Mouse (Mus musculus): ENCODE data around the gene Ercc8. TPM values are rescaled to one million over a fixed set of nuclear protein-coding genes. Genes with fewer than 3 reads are reported as not detected.

The Ercc8 gene
- polyA plus RNA-seq, 1 experiment from 2014 or later, result 32.0 TPM

DNA sequence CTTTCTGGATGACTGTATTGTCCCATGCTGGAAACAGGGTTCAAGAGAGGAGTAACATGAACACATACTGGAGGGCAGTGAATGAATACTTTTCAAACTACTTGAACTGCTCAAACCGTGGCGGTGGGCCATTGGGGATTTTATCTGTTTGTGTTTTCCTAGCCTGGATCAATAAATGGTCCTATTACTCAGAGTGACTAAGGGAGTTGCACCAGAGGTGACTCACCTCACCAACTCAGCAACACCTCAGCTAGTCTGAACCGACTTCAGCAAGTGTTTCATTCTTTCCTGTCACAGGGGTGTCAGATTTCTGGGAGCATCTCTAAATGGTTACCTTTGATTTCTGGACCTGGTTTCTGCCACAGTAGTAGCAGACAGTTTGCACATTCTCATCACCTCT is 70.7 kb downstream of the Ercc8 start:
- Histone ChIP-seq H3K9ac (ENCODE audit: low read depth, low read length) (no peak overlapping the region), H3K27me3 (ENCODE audit: control insufficient read depth, insufficient read depth, low read depth, low read length) (no peaks in the 10 kb centered on the region), H3K27ac (ENCODE audit: low read length) (no peak overlapping the region), H3K4me2 (ENCODE audit: low read length) (no peak overlapping the region), H3K9me3 (replicated peaks; ENCODE audit: control insufficient read depth, low read length, poor library complexity, severe bottlenecking) (no peaks in the 10 kb centered on the region), H3K36me3 (ENCODE audit: control insufficient read depth, insufficient read depth, low read length) (no peaks in the 10 kb centered on the region), H3K4me3 (ENCODE audit: low read depth, low read length) (no peak overlapping the region), H3K4me1 (ENCODE audit: control insufficient read depth, insufficient read depth, low read length) (no peaks in the 10 kb centered on the region)
- no peak for ATAC-seq
- 76% methylated on average over 3 of the region's 3 CpGs for WGBS

DNA sequence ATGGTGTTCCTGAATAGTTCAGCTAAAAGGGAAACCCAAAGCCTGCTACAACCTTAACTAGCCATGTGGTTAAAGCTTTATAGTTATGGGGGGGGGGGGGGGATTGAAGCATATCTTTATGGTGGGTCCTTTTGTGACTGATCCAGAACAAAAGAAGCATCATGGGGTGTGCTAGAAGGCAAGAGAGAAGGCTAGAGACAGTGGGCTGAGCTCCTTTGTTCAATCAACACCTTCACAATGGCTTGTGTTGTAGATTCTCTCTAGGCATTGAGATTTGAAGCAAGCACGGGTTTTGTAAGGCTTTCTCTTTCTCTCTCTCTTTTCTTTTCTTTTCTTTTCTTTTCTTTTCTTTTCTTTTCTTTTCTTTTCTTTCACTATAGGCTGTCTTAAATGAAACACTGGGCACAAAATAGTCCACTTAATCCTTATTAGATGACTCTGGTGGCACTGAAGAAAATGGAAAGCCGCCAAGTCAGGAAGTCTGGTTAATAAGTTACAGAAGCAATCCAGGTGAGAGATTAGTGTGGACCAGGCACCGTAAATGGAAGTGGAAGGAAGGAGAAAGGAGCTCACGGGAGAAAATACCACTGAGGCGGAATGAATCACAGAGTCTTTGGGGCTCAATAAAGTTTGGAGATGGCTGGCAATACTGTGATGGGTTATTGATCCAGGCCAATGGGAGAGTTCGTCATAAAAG is 71.3 kb downstream of the Ercc8 start:
- Histone ChIP-seq H3K36me3 (ENCODE audit: control insufficient read depth, insufficient read depth, low read length) (no peaks in the 10 kb centered on the region), H3K4me1 (ENCODE audit: control insufficient read depth, insufficient read depth, low read length) (no peaks in the 10 kb centered on the region), H3K9me3 (replicated peaks; ENCODE audit: control insufficient read depth, low read length, poor library complexity, severe bottlenecking) (no peaks in the 10 kb centered on the region), H3K27me3 (ENCODE audit: control insufficient read depth, insufficient read depth, low read depth, low read length) (no peaks in the 10 kb centered on the region), H3K4me2 (ENCODE audit: low read length) (no peak overlapping the region), H3K27ac (ENCODE audit: low read length) (no peak overlapping the region), H3K9ac (ENCODE audit: low read depth, low read length) (no peak overlapping the region), H3K4me3 (ENCODE audit: low read depth, low read length) (no peak overlapping the region)
- 68% methylated on average over 6 of the region's 6 CpGs for WGBS
- no peak for ATAC-seq

DNA sequence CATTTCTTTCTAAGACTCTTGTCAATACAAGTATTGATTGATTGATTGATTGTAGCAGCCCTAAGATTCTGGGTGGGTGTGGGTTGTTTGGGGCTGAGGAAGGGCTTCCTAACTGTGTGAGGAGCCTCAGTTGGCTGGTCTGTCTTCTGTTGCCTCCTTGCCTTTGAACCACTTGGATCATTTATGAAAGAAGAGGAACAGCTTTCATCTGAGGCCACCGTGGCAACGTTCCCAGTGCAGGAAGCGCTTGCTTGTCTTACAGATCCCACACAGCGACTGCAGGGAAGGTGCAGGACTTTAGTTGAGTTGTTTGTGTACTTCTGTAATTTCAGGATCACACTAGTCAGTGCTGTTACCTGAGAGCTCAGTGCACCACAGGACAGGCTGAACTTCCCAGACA is 81.5 kb downstream of the Ercc8 start:
- Histone ChIP-seq H3K27ac (ENCODE audit: low read length) (no peak overlapping the region), H3K27me3 (ENCODE audit: control insufficient read depth, insufficient read depth, low read depth, low read length) (no peaks in the 10 kb centered on the region), H3K9me3 (replicated peaks; ENCODE audit: control insufficient read depth, low read length, poor library complexity, severe bottlenecking) (no peaks in the 10 kb centered on the region), H3K36me3 (ENCODE audit: control insufficient read depth, insufficient read depth, low read length) (no peaks in the 10 kb centered on the region), H3K4me3 (ENCODE audit: low read depth, low read length) (no peak overlapping the region), H3K4me2 (ENCODE audit: low read length) (no peak overlapping the region), H3K4me1 (ENCODE audit: control insufficient read depth, insufficient read depth, low read length) (no peaks in the 10 kb centered on the region; the same call in 1 of the 2 replicates), H3K9ac (ENCODE audit: low read depth, low read length) (no peak overlapping the region)
- 83% methylated on average over 4 of the region's 4 CpGs for WGBS
- no peak for ATAC-seq

DNA sequence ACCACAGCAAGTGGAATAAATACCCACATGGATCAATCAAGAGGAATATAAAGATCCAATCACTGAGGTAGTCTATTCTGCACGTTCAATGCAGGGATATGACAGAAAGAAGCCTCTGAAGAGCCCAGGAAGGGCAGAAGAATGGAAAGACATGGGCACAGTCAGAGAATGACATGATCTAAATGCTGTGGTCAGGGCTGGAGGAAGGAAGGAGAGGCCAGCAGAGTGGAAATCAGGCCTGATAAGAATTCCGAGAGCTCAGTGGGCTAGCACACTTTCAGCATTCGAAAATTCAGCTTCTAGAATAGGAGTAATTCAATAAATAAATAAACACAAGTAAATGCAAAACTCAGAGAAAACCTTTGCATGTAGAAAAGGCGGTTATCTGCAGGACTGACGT is 83.2 kb downstream of the Ercc8 start:
- no peak for ATAC-seq
- WGBS, result 89% methylated on average over 5 of the region's 5 CpGs
- no peak overlapping the region for H3K4me2 ChIP-seq (ENCODE audit: low read length)
- no peak overlapping the region for H3K27ac ChIP-seq (ENCODE audit: low read length)
- H3K9me3 ChIP-seq (replicated peaks; ENCODE audit: control insufficient read depth, low read length, poor library complexity, severe bottlenecking), result no peaks in the 10 kb centered on the region
- H3K4me1 ChIP-seq (ENCODE audit: control insufficient read depth, insufficient read depth, low read length), result no peaks in the 10 kb centered on the region; the same call in 1 of the 2 replicates
- H3K9ac ChIP-seq (ENCODE audit: low read depth, low read length), result no peak overlapping the region
- H3K36me3 ChIP-seq (ENCODE audit: control insufficient read depth, insufficient read depth, low read length), result no peaks in the 10 kb centered on the region
- H3K4me3 ChIP-seq (ENCODE audit: low read depth, low read length), result no peak overlapping the region
- H3K27me3 ChIP-seq (ENCODE audit: control insufficient read depth, insufficient read depth, low read depth, low read length), result no peaks in the 10 kb centered on the region

Other genes starting within 250 kb of the Ercc8 start
- gene Smim15, start 114.3 kb upstream of the Ercc8 start, polyA plus RNA-seq (2015; fragmentation: Nextera tagmentation; extraction: Ambion mirVana), result 32.3 and 32.5 TPM in 2 replicates
- 68.5 TPM in 2 replicates for gene Ndufaf2, start 108 bp upstream of the Ercc8 start, polyA plus RNA-seq (2015; fragmentation: Nextera tagmentation; extraction: Ambion mirVana)
- gene Elovl7, start 55.7 kb downstream of the Ercc8 start, polyA plus RNA-seq (2015; fragmentation: Nextera tagmentation; extraction: Ambion mirVana), result 1.9 and 2.3 TPM in 2 replicates
- 1.6 and 1.8 TPM in 2 replicates for gene Depdc1b, start 157.6 kb downstream of the Ercc8 start, polyA plus RNA-seq (2015; fragmentation: Nextera tagmentation; extraction: Ambion mirVana)